Mouse (Mus musculus) limb, embryonic 15.5 days (tissue): ENCODE results near the gene Wscd1. TPM values are rescaled to one million over a fixed set of nuclear protein-coding genes. Genes with fewer than 3 reads are reported as not detected.

Source experiments
- ATAC-seq: fragments of 200-750 bp; cut with Nextera tagmentation; 2 replicates; pipeline ENCODE4 v1.8.0; 2017; ENCODE audit warnings: low read depth, moderate TSS enrichment; ENCODE audit not compliant: insufficient number of reproducible peaks, low FRiP score, low TSS enrichment
- H3K27ac ChIP-seq: fragments of 300-500 bp; sonication (generic); 2 replicates; pipeline ENCODE4 v1.5.1; 2015; ENCODE audit warnings: moderate library complexity, mild to moderate bottlenecking, inconsistent platforms
- H3K27me3 ChIP-seq: fragments of 300-500 bp; sonication (generic); 2 replicates; pipeline ENCODE4 v1.6.1; 2015; ENCODE audit warnings: inconsistent platforms
- H3K36me3 ChIP-seq: fragments of 300-500 bp; sonication (generic); 2 replicates; pipeline ENCODE4 v1.6.1; 2015; ENCODE audit warnings: inconsistent platforms
- H3K4me1 ChIP-seq: fragments of 300-500 bp; sonication (generic); 2 replicates; pipeline ENCODE4 v1.6.1; 2015; ENCODE audit warnings: inconsistent platforms
- H3K4me2 ChIP-seq: fragments of 300-500 bp; sonication (generic); 2 replicates; pipeline ENCODE4 v1.6.1; 2015; ENCODE audit warnings: mild to moderate bottlenecking, inconsistent platforms
- H3K4me3 ChIP-seq: fragments of 300-500 bp; sonication (generic); 2 replicates; pipeline ENCODE4 v1.5.1; 2015; ENCODE audit warnings: mild to moderate bottlenecking, inconsistent platforms
- H3K9ac ChIP-seq: fragments of 300-500 bp; sonication (generic); 2 replicates; pipeline ENCODE4 v1.6.1; 2015; ENCODE audit warnings: inconsistent platforms
- H3K9me3 ChIP-seq: fragments of 300-500 bp; sonication (generic); 2 replicates; pipeline ENCODE4 v1.6.1; 2016; ENCODE audit warnings: inconsistent platforms
- WGBS: fragments of 180-500 bp; shearing (Covaris S2); methylation state at CpG from one replicate; pipeline ENCODE4 v1.1.7; 2015; 5-methylcytosine and 5-hydroxymethylcytosine counted together
- polyA plus RNA-seq: library from polyadenylated mRNA; unstranded; fragments of >200 nt; fragmentation: Nextera tagmentation; extraction: Ambion mirVana; gene quantifications from 2 replicates; pipeline ENCODE4 v1.2.1, GENCODE M21; 2015

Wscd1 gene
- polyA plus RNA-seq, 1 experiment from 2014 or later, result 3.2 TPM

- WGBS, result 80% methylated on average over 7 of the region's 7 CpGs
- H3K9ac ChIP-seq, result no peak overlapping the region
- ATAC-seq, result no peak
- peaks cover 5% of the 10 kb centered on the region; the same call in 1 of the 2 replicates for H3K27me3 ChIP-seq
- H3K36me3 ChIP-seq, result no peaks in the 10 kb centered on the region
- H3K4me1 ChIP-seq, result peaks cover 4% of the 10 kb centered on the region; the same call in 1 of the 2 replicates
- H3K27ac ChIP-seq, result no peak overlapping the region
- no peaks in the 10 kb centered on the region for H3K9me3 ChIP-seq
- H3K4me2 ChIP-seq, result no peak overlapping the region
- no peak overlapping the region for H3K4me3 ChIP-seq
Measured at GRCm38 (mm10) chr11:71771074-71771473, 21.4 kb downstream of the Wscd1 start.

DNA sequence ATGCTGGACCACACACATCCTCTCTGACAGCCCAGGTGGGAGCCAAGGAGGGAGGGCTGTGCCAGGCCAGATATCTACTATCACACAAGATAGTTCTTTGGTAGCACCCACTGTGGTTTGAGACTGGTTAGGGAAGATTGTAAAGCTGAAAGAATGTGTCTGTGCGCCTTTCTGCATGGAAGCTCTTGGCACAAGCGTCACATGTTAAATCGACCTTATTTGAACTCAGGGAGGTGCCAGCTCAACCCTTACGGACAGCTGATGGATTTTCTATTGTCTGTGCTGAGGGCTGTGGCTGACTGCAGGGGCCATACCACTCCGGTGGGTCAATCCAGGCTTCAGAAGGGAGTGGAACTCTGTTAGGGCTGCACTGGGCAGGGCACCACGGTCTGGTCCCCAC, 22.3 kb downstream of the Wscd1 start:
- WGBS, result 67% methylated on average over 6 of the region's 6 CpGs
- H3K27ac ChIP-seq, result no peak overlapping the region

GRCm38 (mm10) chr11:71772802-71773201, 23.1 kb downstream of the Wscd1 start:
- peaks cover 5% of the 10 kb centered on the region; the same call in 1 of the 2 replicates for H3K27me3 ChIP-seq
- no peaks in the 10 kb centered on the region for H3K9me3 ChIP-seq
- H3K4me1 ChIP-seq, result peaks cover 4% of the 10 kb centered on the region; the same call in 1 of the 2 replicates
- no peak overlapping the region for H3K4me2 ChIP-seq
- H3K36me3 ChIP-seq, result no peaks in the 10 kb centered on the region
- no peak overlapping the region for H3K9ac ChIP-seq
- H3K27ac ChIP-seq, result no peak overlapping the region
- 16% methylated on average over 4 of the region's 4 CpGs for WGBS
- no peak overlapping the region for H3K4me3 ChIP-seq
- no peak for ATAC-seq

More for the DNA sequence above, 22.3 kb downstream of the Wscd1 start:
- Histone ChIP-seq H3K9ac (no peak overlapping the region), H3K27me3 (peaks cover 5% of the 10 kb centered on the region; the same call in 1 of the 2 replicates), H3K4me2 (no peak overlapping the region), H3K4me3 (no peak overlapping the region), H3K36me3 (no peaks in the 10 kb centered on the region), H3K9me3 (no peaks in the 10 kb centered on the region), H3K4me1 (peaks cover 4% of the 10 kb centered on the region; the same call in 1 of the 2 replicates)
- no peak for ATAC-seq

DNA sequence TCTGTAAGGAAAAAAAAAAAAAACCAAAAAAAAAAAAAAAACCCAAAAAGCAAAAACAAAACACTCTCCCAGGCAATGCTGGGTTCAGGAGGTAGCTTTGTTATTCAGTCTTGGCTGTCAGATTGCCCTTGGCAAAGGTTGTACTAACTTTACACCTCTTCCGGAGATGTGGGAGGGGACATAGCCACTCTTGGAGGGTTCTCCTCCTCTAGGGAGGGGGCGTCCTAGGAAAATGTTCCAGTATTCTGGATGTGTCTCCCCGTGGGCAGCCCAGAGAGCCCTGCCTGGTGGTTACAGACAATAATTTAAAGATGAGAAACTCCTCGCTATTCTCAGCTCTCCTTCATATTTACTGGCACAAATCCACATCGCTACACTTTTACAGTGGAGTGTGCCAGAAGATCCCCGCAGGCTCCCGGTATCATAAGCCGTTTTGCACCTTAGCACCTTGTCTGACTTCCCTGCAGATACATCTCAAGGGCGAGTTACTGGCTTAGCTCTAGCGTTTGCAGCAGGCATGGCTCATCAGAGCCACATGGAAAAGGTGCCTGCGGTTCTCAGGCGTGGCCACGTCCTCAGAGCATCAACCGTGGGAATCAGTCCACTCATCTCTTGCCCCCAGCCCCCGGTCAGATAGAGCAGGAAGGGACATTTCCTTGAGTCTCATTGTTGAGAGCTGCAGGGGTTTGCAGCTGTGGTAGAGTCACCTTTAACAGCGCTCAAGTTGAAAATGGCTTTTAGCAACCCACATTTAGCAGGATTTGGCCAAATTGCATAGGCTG, 24.5 kb downstream of the Wscd1 start:
- 26% methylated on average over 16 of the region's 16 CpGs for WGBS

GRCm38 (mm10) chr11:71775056-71775455, 25.3 kb downstream of the Wscd1 start:
- H3K27ac ChIP-seq, result no peak overlapping the region
- H3K4me1 ChIP-seq, result peaks cover 4% of the 10 kb centered on the region; the same call in 1 of the 2 replicates
- no peaks in the 10 kb centered on the region for H3K9me3 ChIP-seq
- WGBS, result 68% methylated on average over 6 of the region's 6 CpGs
- H3K9ac ChIP-seq, result no peak overlapping the region
- no peak overlapping the region for H3K4me2 ChIP-seq
- H3K36me3 ChIP-seq, result no peaks in the 10 kb centered on the region
- no peak for ATAC-seq
- H3K27me3 ChIP-seq, result peaks cover 5% of the 10 kb centered on the region; the same call in 1 of the 2 replicates
- H3K4me3 ChIP-seq, result no peak overlapping the region

More for the DNA sequence above, 24.5 kb downstream of the Wscd1 start:
- ATAC-seq, result no peak
- Histone ChIP-seq H3K36me3 (no peaks in the 10 kb centered on the region), H3K4me2 (no peak overlapping the region), H3K27ac (no peak overlapping the region), H3K9ac (no peak overlapping the region), H3K4me3 (no peak overlapping the region), H3K4me1 (peaks cover 4% of the 10 kb centered on the region; the same call in 1 of the 2 replicates), H3K27me3 (peaks cover 5% of the 10 kb centered on the region; the same call in 1 of the 2 replicates), H3K9me3 (no peaks in the 10 kb centered on the region)

GRCm38 (mm10) chr11:71779642-71780041, 29.9 kb downstream of the Wscd1 start:
- ATAC-seq, result no peak
- no peaks in the 10 kb centered on the region for H3K9me3 ChIP-seq
- no peaks in the 10 kb centered on the region for H3K36me3 ChIP-seq
- no peaks in the 10 kb centered on the region for H3K27me3 ChIP-seq
- no peak overlapping the region for H3K27ac ChIP-seq
- H3K4me2 ChIP-seq, result no peak overlapping the region
- no peak overlapping the region for H3K9ac ChIP-seq
- H3K4me3 ChIP-seq, result no peak overlapping the region
- H3K4me1 ChIP-seq, result no peaks in the 10 kb centered on the region
- 76% methylated on average over 10 of the region's 10 CpGs for WGBS

DNA sequence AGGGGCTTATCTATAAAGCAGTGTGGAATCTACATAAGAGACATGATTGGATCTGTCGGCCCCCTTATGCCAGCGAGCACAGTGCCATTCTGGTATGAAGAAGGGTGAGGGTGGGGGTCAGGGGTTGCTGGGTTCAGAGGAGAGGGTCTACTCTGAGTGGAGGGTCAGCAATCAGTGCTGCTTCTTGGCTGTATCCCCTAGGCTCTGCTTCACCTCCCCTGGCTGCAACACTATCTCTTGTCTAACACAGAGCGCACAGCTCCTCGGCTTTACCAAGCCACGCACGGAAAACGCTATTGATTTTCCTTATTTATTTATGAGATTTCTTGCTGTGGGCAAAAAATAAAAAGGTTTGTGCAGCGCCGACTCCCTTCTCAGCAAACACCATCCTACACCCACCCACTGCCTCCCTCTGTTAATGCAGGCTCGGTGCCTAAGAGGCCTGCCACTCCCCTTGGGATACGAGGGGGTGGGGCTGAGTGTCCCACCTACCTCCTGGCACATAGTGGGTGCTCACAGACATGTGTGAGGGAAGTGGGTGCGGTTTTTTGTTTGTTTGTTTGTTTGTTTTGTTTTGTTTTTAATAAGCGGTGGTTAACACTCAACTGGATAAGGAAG, 32.1 kb downstream of the Wscd1 start:
- Histone ChIP-seq H3K36me3 (no peaks in the 10 kb centered on the region), H3K9me3 (no peaks in the 10 kb centered on the region), H3K4me1 (no peaks in the 10 kb centered on the region), H3K9ac (no peak overlapping the region), H3K4me3 (no peak overlapping the region), H3K27ac (no peak overlapping the region), H3K4me2 (no peak overlapping the region), H3K27me3 (no peaks in the 10 kb centered on the region)
- 82% methylated on average over 13 of the region's 13 CpGs for WGBS
- ATAC-seq, result no peak

- Histone ChIP-seq H3K4me2 (no peak overlapping the region), H3K9ac (no peak overlapping the region), H3K36me3 (no peaks in the 10 kb centered on the region), H3K9me3 (no peaks in the 10 kb centered on the region), H3K4me1 (no peaks in the 10 kb centered on the region), H3K27ac (no peak overlapping the region), H3K27me3 (no peaks in the 10 kb centered on the region), H3K4me3 (no peak overlapping the region)
- WGBS, result 84% methylated on average over 4 of the region's 4 CpGs
- ATAC-seq, result no peak
Measured at GRCm38 (mm10) chr11:71785499-71785898, 35.8 kb downstream of the Wscd1 start.

GRCm38 (mm10) chr11:71788209-71788608, 38.5 kb downstream of the Wscd1 start:
- WGBS, result 79% methylated on average over 4 of the region's 4 CpGs
- H3K9me3 ChIP-seq, result no peaks in the 10 kb centered on the region

DNA sequence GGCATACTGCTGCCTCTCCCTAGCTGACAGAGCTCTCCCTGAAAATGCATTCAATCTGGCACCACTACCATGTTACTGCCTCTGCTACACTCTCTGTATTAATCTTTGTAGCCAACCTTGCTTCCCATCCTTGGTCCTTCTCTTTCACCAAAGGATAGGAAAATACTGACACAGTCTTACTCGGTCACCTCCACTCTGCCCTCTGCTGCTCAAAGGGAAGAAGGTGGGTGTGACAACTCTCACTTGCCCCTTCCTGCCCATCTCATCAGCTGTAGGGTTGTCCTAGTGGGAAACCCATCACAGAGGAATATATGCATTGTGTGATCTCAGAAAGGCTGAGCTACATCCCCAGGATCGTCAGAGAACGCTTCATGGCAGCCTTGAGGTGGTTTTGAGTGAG, 40.5 kb downstream of the Wscd1 start:
- no peak for ATAC-seq
- Histone ChIP-seq H3K4me3 (no peak overlapping the region), H3K9me3 (no peaks in the 10 kb centered on the region), H3K27me3 (no peaks in the 10 kb centered on the region), H3K4me1 (no peaks in the 10 kb centered on the region), H3K36me3 (no peaks in the 10 kb centered on the region), H3K9ac (no peak overlapping the region), H3K4me2 (no peak overlapping the region), H3K27ac (no peak overlapping the region)
- WGBS, result 63% methylated on average over 3 of the region's 3 CpGs

More at GRCm38 (mm10) chr11:71788209-71788608, 38.5 kb downstream of the Wscd1 start:
- Histone ChIP-seq H3K9ac (no peak overlapping the region), H3K4me1 (no peaks in the 10 kb centered on the region), H3K4me2 (no peak overlapping the region), H3K27me3 (no peaks in the 10 kb centered on the region), H3K4me3 (no peak overlapping the region), H3K27ac (no peak overlapping the region), H3K36me3 (no peaks in the 10 kb centered on the region)
- no peak for ATAC-seq

DNA sequence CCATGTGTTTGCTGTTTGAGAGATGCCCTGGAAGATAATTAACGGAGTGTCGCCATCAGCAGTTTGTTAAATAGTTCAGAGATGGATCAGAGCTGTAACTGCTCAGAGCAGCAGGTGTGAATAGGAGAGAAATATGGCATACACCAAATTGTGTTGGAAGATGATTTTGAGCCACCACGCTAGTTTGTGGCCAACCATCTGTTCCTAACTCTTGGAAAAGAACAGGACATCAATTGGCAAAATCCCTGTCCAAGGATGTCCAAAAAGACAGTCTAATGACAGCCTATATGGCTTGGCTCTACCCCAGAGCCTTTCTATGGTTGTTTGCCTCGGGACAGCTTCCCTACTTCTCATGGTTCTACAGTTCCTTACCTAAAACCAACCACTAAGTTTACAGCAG, 49.5 kb downstream of the Wscd1 start:
- ATAC-seq, result no peak
- H3K4me1 ChIP-seq, result no peaks in the 10 kb centered on the region
- WGBS, result 77% methylated on average over 4 of the region's 4 CpGs

DNA sequence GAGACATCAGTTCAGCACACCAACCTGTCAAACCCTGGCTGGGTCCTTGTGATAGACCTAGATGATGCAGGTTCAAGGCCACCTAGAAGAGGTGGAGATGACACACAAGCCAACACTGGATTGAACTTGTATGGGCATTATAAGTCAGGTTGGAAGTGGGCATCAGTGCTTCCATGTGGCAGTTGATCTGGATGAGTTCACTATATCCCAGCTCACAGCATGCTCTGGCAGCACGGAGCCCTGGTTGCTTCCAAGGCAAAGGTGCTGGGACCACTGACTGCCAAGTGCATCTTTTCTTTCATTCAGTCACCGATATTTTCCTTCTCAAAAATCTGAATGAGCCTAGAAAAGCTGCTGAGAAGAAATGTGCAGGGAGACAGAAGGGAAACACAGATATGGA, 58.8 kb downstream of the Wscd1 start:
- Histone ChIP-seq H3K9ac (no peak overlapping the region), H3K36me3 (no peaks in the 10 kb centered on the region), H3K4me1 (no peaks in the 10 kb centered on the region), H3K27me3 (no peaks in the 10 kb centered on the region), H3K4me2 (no peak overlapping the region), H3K9me3 (no peaks in the 10 kb centered on the region), H3K4me3 (no peak overlapping the region), H3K27ac (no peak overlapping the region)
- 94% methylated on average over 2 of the region's 2 CpGs for WGBS
- no peak for ATAC-seq

More for the DNA sequence above, 49.5 kb downstream of the Wscd1 start:
- Histone ChIP-seq H3K36me3 (no peaks in the 10 kb centered on the region), H3K9me3 (no peaks in the 10 kb centered on the region), H3K4me2 (no peak overlapping the region), H3K9ac (no peak overlapping the region), H3K27ac (no peak overlapping the region), H3K4me3 (no peak overlapping the region), H3K27me3 (no peaks in the 10 kb centered on the region)
